ENCODE assay signal across 8 mouse cellular contexts in the genomic region with DNA sequence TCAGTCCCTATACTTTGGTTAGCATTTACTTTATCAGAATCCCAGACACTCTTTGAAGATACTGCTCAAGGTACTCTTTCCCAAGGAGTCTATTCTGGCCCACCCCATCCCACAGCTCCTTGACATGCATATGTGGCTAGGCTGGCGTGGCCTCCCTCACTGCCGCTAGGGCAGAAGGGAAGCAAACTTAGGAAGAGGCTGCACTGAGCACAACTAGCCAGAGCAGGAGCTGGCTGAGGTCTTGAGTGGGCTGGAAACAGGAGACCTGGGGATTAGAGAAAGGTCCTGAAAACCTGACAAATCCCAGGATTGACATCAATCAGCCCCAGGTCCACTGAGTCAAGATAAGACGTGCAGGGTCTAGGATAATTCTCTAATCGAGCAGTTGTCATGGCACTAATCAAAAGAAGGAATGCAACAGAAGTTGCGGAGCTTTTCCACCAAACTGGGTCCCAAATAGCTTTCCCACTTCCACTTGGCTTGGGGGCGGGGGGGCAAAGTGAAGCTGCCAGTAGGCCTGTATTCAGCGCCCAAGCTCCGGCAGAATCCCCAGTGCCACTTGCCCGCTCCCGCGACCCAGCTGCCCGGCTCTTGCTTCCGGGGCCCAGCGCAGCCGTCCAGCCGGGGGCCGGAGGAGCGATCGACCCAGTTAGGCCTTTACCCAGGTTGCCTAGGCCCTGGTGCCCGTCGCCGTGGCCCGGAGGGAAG. TPM values are rescaled to one million over a fixed set of nuclear protein-coding genes. Genes with fewer than 3 reads are reported as not detected.
DNase-seq lines count a peak whose midpoint lies in the region; ATAC-seq and TF ChIP-seq lines count a peak whose summit lies in the region.

No protein-coding gene starts in this region.

- H3K4me2 ChIP-seq in kidney, postnatal 0 days (ENCODE audit: low read length) = peak overlapping the region; percentile 87

- WGBS in heart, embryonic 10.5 days = 7% methylated on average over 23 of the region's 23 CpGs
- 9% methylated on average over 23 of the region's 23 CpGs for WGBS in kidney, postnatal 0 days

- peak; percentile 41 for DNase-seq in gastrocnemius, postnatal 10 days
- DNase-seq in gastrocnemius, postnatal 14 days = no peak
- peak; percentile 41 to 59 for DNase-seq in adrenal gland, postnatal 36 days
- DNase-seq in heart, embryonic 10.5 days (ENCODE audit: low spot score) = no peak
- DNase-seq in kidney, postnatal 0 days (ENCODE audit: low spot score) = peak; percentile 42
- no peak for DNase-seq in right cerebral cortex, postnatal 36 days (ENCODE audit: low spot score in 2 of 2)
- DNase-seq in left cerebral cortex, adult 11 months (ENCODE audit: low spot score) = no peak

- intact Hi-C loops in gastrocnemius, postnatal 14 days (cut with DNase I; ENCODE audit: low total_unique reads) = no loop called here

- H3K36me3 ChIP-seq in heart, embryonic 10.5 days = no peaks in the 10 kb centered on the region
- H3K36me3 ChIP-seq in kidney, postnatal 0 days (ENCODE audit: insufficient read depth, low read length) = no peaks in the 10 kb centered on the region

- H3K27ac ChIP-seq in heart, embryonic 10.5 days = peak overlapping the region; percentile 94
- H3K27ac ChIP-seq in kidney, postnatal 0 days = peak overlapping the region; percentile 70

- peak overlapping the region; percentile 83 for H3K9ac ChIP-seq in kidney, postnatal 0 days (ENCODE audit: low read depth, low read length)

- H3K9me3 ChIP-seq in heart, embryonic 10.5 days = no peaks in the 10 kb centered on the region
- no peaks in the 10 kb centered on the region for H3K9me3 ChIP-seq in kidney, postnatal 0 days (replicated peaks; ENCODE audit: low read length)

- TF ChIP-seq CTCF in kidney, postnatal 0 days (IDR thresholded peaks at IDR 0.05; ENCODE audit: low read depth) = peak; percentile 38; the same call in 1 of the 2 replicates

- no peak; the same call in 1 of the 2 replicates for ATAC-seq in kidney, postnatal 0 days (replicated peaks; ENCODE audit: low FRiP score, low read depth)
- 0 out of 2 replicates have a peak, but pooled peaks have one; percentile 18 for ATAC-seq in megakaryocyte progenitor cell, adult 5-6 weeks (replicated peaks; ENCODE audit: poor library complexity)

- peaks cover 18% of the 10 kb centered on the region for H3K4me1 ChIP-seq in heart, embryonic 10.5 days
- 0 out of 2 replicates have a peak, but pooled peaks cover 8% of the 10 kb centered on the region for H3K4me1 ChIP-seq in kidney, postnatal 0 days (replicated peaks; ENCODE audit: insufficient read depth, low read length)

- peaks cover 14% of the 10 kb centered on the region; the same call in 1 of the 2 replicates for H3K27me3 ChIP-seq in heart, embryonic 10.5 days (ENCODE audit: insufficient read depth, poor library complexity, severe bottlenecking)
- H3K27me3 ChIP-seq in kidney, postnatal 0 days (ENCODE audit: insufficient read depth, low read length) = no peaks in the 10 kb centered on the region

- H3K4me3 ChIP-seq in heart, embryonic 10.5 days = peak overlapping the region; percentile 72
- peak overlapping the region; percentile 51 for H3K4me3 ChIP-seq in kidney, postnatal 0 days (replicated peaks; ENCODE audit: low read depth, low read length)

RNA-seq across cellular contexts. Expression of gene Nlrx1, which starts 0.9 kb away (rescaled TPM):
- 10 to 100 TPM; 21.6 to 23.0 TPM for total RNA-seq in gastrocnemius, postnatal 10 days (2021)
- 10 to 100 TPM; 26.0 to 26.2 TPM for total RNA-seq in gastrocnemius, postnatal 14 days (2021)
- total RNA-seq in adrenal gland, postnatal 36 days (2021) = 10 to 100 TPM; 14.9 to 32.2 TPM
- 3.1 and 4.7 TPM in 2 replicates for polyA plus RNA-seq in heart, embryonic 10.5 days (2016; fragmentation: Nextera tagmentation; extraction: Ambion mirVana)
- 6.8 and 7.2 TPM in 2 replicates for polyA plus RNA-seq in kidney, postnatal 0 days (2015; fragmentation: Nextera tagmentation; extraction: Ambion mirVana)
- total RNA-seq in megakaryocyte progenitor cell, adult 5-6 weeks (2015) = 4.1 and 4.7 TPM in 2 replicates
- total RNA-seq in megakaryocyte progenitor cell, adult 5-6 weeks (2017) = 3.4 and 8.3 TPM in 2 replicates

RNA-seq across cellular contexts. Expression of gene Pdzd3, which starts 16.2 kb away (rescaled TPM):
- 1 to 10 TPM; 1.2 to 1.4 TPM for total RNA-seq in gastrocnemius, postnatal 10 days (2021)
- under 1 TPM; 0.86 to 0.98 TPM for total RNA-seq in gastrocnemius, postnatal 14 days (2021)
- not detected for total RNA-seq in adrenal gland, postnatal 36 days (2021)
- not detected in 2 replicates for polyA plus RNA-seq in heart, embryonic 10.5 days (2016; fragmentation: Nextera tagmentation; extraction: Ambion mirVana)
- 16.0 and 16.7 TPM in 2 replicates for polyA plus RNA-seq in kidney, postnatal 0 days (2015; fragmentation: Nextera tagmentation; extraction: Ambion mirVana)
- total RNA-seq in megakaryocyte progenitor cell, adult 5-6 weeks (2015) = 0.35 and 0.54 TPM in 2 replicates
- not detected in 2 replicates for total RNA-seq in megakaryocyte progenitor cell, adult 5-6 weeks (2017)

RNA-seq across cellular contexts. Expression of gene Abcg4, which starts 20.9 kb away (rescaled TPM):
- 1 to 10 TPM in 1 of 2 experiments, under 1 TPM in 1; 0.68 to 1.3 TPM for total RNA-seq in gastrocnemius, postnatal 10 days (2021)
- under 1 TPM; 0.58 to 0.94 TPM for total RNA-seq in gastrocnemius, postnatal 14 days (2021)
- total RNA-seq in adrenal gland, postnatal 36 days (2021) = 10 to 100 TPM; 28.2 to 32.6 TPM
- polyA plus RNA-seq in heart, embryonic 10.5 days (2016; fragmentation: Nextera tagmentation; extraction: Ambion mirVana) = 3.4 and 3.9 TPM in 2 replicates
- 1.0 and 1.6 TPM in 2 replicates for polyA plus RNA-seq in kidney, postnatal 0 days (2015; fragmentation: Nextera tagmentation; extraction: Ambion mirVana)
- 3.9 and 7.4 TPM in 2 replicates for total RNA-seq in megakaryocyte progenitor cell, adult 5-6 weeks (2015)
- 1.6 and 2.5 TPM in 2 replicates for total RNA-seq in megakaryocyte progenitor cell, adult 5-6 weeks (2017)

RNA-seq across cellular contexts. Expression of gene Ccdc153, which starts 27.0 kb away (rescaled TPM):
- total RNA-seq in gastrocnemius, postnatal 10 days (2021) = not detected
- total RNA-seq in gastrocnemius, postnatal 14 days (2021) = not detected
- total RNA-seq in adrenal gland, postnatal 36 days (2021) = 1 to 10 TPM; 2.3 to 3.3 TPM
- polyA plus RNA-seq in heart, embryonic 10.5 days (2016; fragmentation: Nextera tagmentation; extraction: Ambion mirVana) = not detected in 2 replicates
- not detected in 2 replicates for polyA plus RNA-seq in kidney, postnatal 0 days (2015; fragmentation: Nextera tagmentation; extraction: Ambion mirVana)
- total RNA-seq in megakaryocyte progenitor cell, adult 5-6 weeks (2015) = not detected in 2 replicates
- not detected in 2 replicates for total RNA-seq in megakaryocyte progenitor cell, adult 5-6 weeks (2017)

RNA-seq across cellular contexts. Expression of gene Cbl, which starts 33.6 kb away (rescaled TPM):
- 10 to 100 TPM; 15.8 to 22.1 TPM for total RNA-seq in gastrocnemius, postnatal 10 days (2021)
- total RNA-seq in gastrocnemius, postnatal 14 days (2021) = 10 to 100 TPM; 12.1 to 12.8 TPM
- 10 to 100 TPM; 28.9 to 40.5 TPM for total RNA-seq in adrenal gland, postnatal 36 days (2021)
- 16.2 and 16.3 TPM in 2 replicates for polyA plus RNA-seq in heart, embryonic 10.5 days (2016; fragmentation: Nextera tagmentation; extraction: Ambion mirVana)
- 9.9 and 10.4 TPM in 2 replicates for polyA plus RNA-seq in kidney, postnatal 0 days (2015; fragmentation: Nextera tagmentation; extraction: Ambion mirVana)
- 106 and 109 TPM in 2 replicates for total RNA-seq in megakaryocyte progenitor cell, adult 5-6 weeks (2015)
- total RNA-seq in megakaryocyte progenitor cell, adult 5-6 weeks (2017) = 28.9 and 45.7 TPM in 2 replicates

Comparison
In these comparisons a context has a peak if more than half of its experiments do, and no peak if none do; other contexts are left out.
1. DNase-seq: peak in gastrocnemius, postnatal 10 days (single experiment), adrenal gland, postnatal 36 days (2 of 2) and kidney, postnatal 0 days (single experiment); none in gastrocnemius, postnatal 14 days (single experiment), heart, embryonic 10.5 days (single experiment), right cerebral cortex, postnatal 36 days (0 of 2) and left cerebral cortex, adult 11 months (single experiment).